ENCODE assay signal across 23 mouse cellular contexts in genomic region chr5:15558654-15559053, GRCm38 (mm10). TPM values are rescaled to one million over a fixed set of nuclear protein-coding genes. Genes with fewer than 3 reads are reported as not detected.
DNase-seq lines count a peak whose midpoint lies in the region; ATAC-seq and TF ChIP-seq lines count a peak whose summit lies in the region.
"Not testable (repeated sequence)": the region's sequence is repeated elsewhere in the genome, so short reads cannot be mapped to it uniquely, and the experiment has no call there.
"Had no signal": no experiment of that assay in that cellular context is flagged by ENCODE, and none has a peak within 500 bp of the region (broad histone marks: within the 10 kb centered on the region; RNA-seq: fewer than 3 reads in every experiment).

No protein-coding gene starts in this region.

- ATAC-seq in heart, postnatal 0 days (ENCODE audit: insufficient read depth, low read depth): peak; percentile 52; the same call in 1 of the 2 replicates
- ATAC-seq in kidney, embryonic 14.5 days (ENCODE audit: low FRiP score, low TSS enrichment): peak; percentile 54
- peak; percentile 92 for ATAC-seq in lung, embryonic 14.5 days (ENCODE audit: insufficient read depth)
- peak; percentile 77 for ATAC-seq in lung, embryonic 16.5 days (ENCODE audit: low read depth)

- not testable (repeated sequence) for H3K27me3 ChIP-seq in heart, postnatal 0 days (ENCODE audit: control insufficient read depth, insufficient read depth, low read length); kidney, embryonic 14.5 days (ENCODE audit: control insufficient read depth, insufficient read depth, low read length); lung, embryonic 14.5 days (ENCODE audit: insufficient read depth, low read length); lung, embryonic 16.5 days (ENCODE audit: control insufficient read depth, insufficient read depth, low read depth, low read length)

- not testable (repeated sequence) for H3K4me2 ChIP-seq in heart, postnatal 0 days (ENCODE audit: low read depth, low read length); kidney, embryonic 14.5 days (replicated peaks; ENCODE audit: low read depth, low read length); lung, embryonic 14.5 days; lung, embryonic 16.5 days (ENCODE audit: low read depth, low read length)

- not testable (repeated sequence) for H3K36me3 ChIP-seq in heart, postnatal 0 days (replicated peaks; ENCODE audit: control insufficient read depth, insufficient read depth, low read length); kidney, embryonic 14.5 days (ENCODE audit: control insufficient read depth, insufficient read depth, low read length); lung, embryonic 14.5 days (ENCODE audit: insufficient read depth); lung, embryonic 16.5 days (ENCODE audit: control insufficient read depth, insufficient read depth, low read length)

- H3K9ac ChIP-seq in heart, postnatal 0 days (replicated peaks; ENCODE audit: low read depth, low read length); kidney, embryonic 14.5 days (ENCODE audit: low read depth, low read length); lung, embryonic 14.5 days; lung, embryonic 16.5 days (ENCODE audit: low read length): not testable (repeated sequence)

- not testable (repeated sequence) for H3K4me3 ChIP-seq in heart, postnatal 0 days (ENCODE audit: low read depth, low read length); kidney, embryonic 14.5 days (ENCODE audit: low read length); lung, embryonic 14.5 days (ENCODE audit: low read depth, low read length); lung, embryonic 16.5 days (ENCODE audit: low read length)

- not testable (repeated sequence) for TF ChIP-seq CTCF in heart, postnatal 0 days (IDR thresholded peaks at IDR 0.05; ENCODE audit: low read depth); lung, embryonic 14.5 days (IDR thresholded peaks at IDR 0.05; ENCODE audit: low read depth)

- not testable (repeated sequence) for H3K4me1 ChIP-seq in heart, postnatal 0 days (ENCODE audit: control insufficient read depth, insufficient read depth); kidney, embryonic 14.5 days (ENCODE audit: control insufficient read depth, insufficient read depth, low read length); lung, embryonic 14.5 days (ENCODE audit: insufficient read depth); lung, embryonic 16.5 days (replicated peaks; ENCODE audit: control insufficient read depth, insufficient read depth, low read length)

- not testable (repeated sequence) for H3K27ac ChIP-seq in heart, postnatal 0 days (ENCODE audit: low read depth); kidney, embryonic 14.5 days (ENCODE audit: low read depth, low read length); lung, embryonic 14.5 days (ENCODE audit: low read depth); lung, embryonic 16.5 days (ENCODE audit: low read length)

- WGBS in heart, postnatal 0 days: 45% methylated on average over 1 of the region's 1 CpGs
- 67% methylated on average over 1 of the region's 1 CpGs for WGBS in kidney, embryonic 14.5 days
- 40% methylated on average over 1 of the region's 1 CpGs for WGBS in lung, embryonic 14.5 days
- 37% methylated on average over 1 of the region's 1 CpGs for WGBS in lung, embryonic 16.5 days

- not testable (repeated sequence) for H3K9me3 ChIP-seq in heart, postnatal 0 days (replicated peaks; ENCODE audit: control insufficient read depth, low read length); kidney, embryonic 14.5 days (ENCODE audit: control insufficient read depth, low read length); lung, embryonic 14.5 days (ENCODE audit: low read depth, low read length); lung, embryonic 16.5 days (ENCODE audit: control insufficient read depth, low read length)

- DNase-seq in heart, postnatal 0 days (ENCODE audit: low spot score): peak; percentile 8
- peak; percentile 85 for DNase-seq in lung, embryonic 14.5 days
- DNase-seq in lung, postnatal 10 days: peak; percentile 28
- DNase-seq in lung, postnatal 25 days (ENCODE audit: low spot score): peak; percentile 4

- not testable (repeated sequence) for TF ChIP-seq EP300 in heart, postnatal 0 days (IDR thresholded peaks at IDR 0.05; ENCODE audit: low read depth)

RNA-seq across cellular contexts. Expression of gene Gm21083, which starts 18.5 kb away (rescaled TPM):
- 0.23 TPM in 1 of 2 replicates, not detected in the other for total RNA-seq in heart, postnatal 0 days (2014; rRNA removed; ENCODE audit: low replicate concordance)
- 0.12 TPM in 1 of 2 replicates, not detected in the other for polyA plus RNA-seq in heart, postnatal 0 days (2015; fragmentation: Nextera tagmentation; extraction: Ambion mirVana)
- polyA plus RNA-seq in kidney, embryonic 14.5 days (2014; fragmentation: Nextera tagmentation; extraction: Ambion mirVana): not detected in 2 replicates
- not detected in 2 replicates for polyA plus RNA-seq in lung, embryonic 14.5 days (2014; fragmentation: Nextera tagmentation; extraction: Ambion mirVana)
- not detected in 2 replicates for polyA plus RNA-seq in lung, embryonic 16.5 days (2015; fragmentation: Nextera tagmentation; extraction: Ambion mirVana)
- total RNA-seq: adrenal gland, adult 18-20 months; adrenal gland, adult 8-10 months; adrenal gland, postnatal 14 days; adrenal gland, postnatal 36 days; CH12.LX; G1E had no signal
- polyA plus RNA-seq: activated CD4-positive, CD25-positive, alpha-beta regulatory T cell, adult 4 months; CD4-positive, CD25-positive, alpha-beta regulatory T cell, adult 4 months; cerebellum, adult 2 months; cortical plate, adult 2 months; embryonic facial prominence, embryonic 10.5 days; embryonic facial prominence, embryonic 12.5 days; embryonic facial prominence, embryonic 14.5 days; forebrain, embryonic 11.5 days; forebrain, embryonic 13.5 days; forebrain, embryonic 15.5 days; G1E; Patski had no signal

RNA-seq across cellular contexts. Expression of gene Gm21190, which starts 29.6 kb away (rescaled TPM):
- total RNA-seq in heart, postnatal 0 days (2014; rRNA removed; ENCODE audit: low replicate concordance): not detected in 2 replicates
- polyA plus RNA-seq in heart, postnatal 0 days (2015; fragmentation: Nextera tagmentation; extraction: Ambion mirVana): 0.10 TPM in 1 of 2 replicates, not detected in the other
- not detected in 2 replicates for polyA plus RNA-seq in kidney, embryonic 14.5 days (2014; fragmentation: Nextera tagmentation; extraction: Ambion mirVana)
- polyA plus RNA-seq in lung, embryonic 14.5 days (2014; fragmentation: Nextera tagmentation; extraction: Ambion mirVana): not detected in 2 replicates
- polyA plus RNA-seq in lung, embryonic 16.5 days (2015; fragmentation: Nextera tagmentation; extraction: Ambion mirVana): not detected in 2 replicates
- total RNA-seq: adrenal gland, adult 18-20 months; adrenal gland, adult 8-10 months; adrenal gland, postnatal 14 days; adrenal gland, postnatal 36 days; CH12.LX had no signal
- polyA plus RNA-seq: activated CD4-positive, CD25-positive, alpha-beta regulatory T cell, adult 4 months; CD4-positive, CD25-positive, alpha-beta regulatory T cell, adult 4 months; cerebellum, adult 2 months; cortical plate, adult 2 months; embryonic facial prominence, embryonic 10.5 days; embryonic facial prominence, embryonic 12.5 days; embryonic facial prominence, embryonic 14.5 days; forebrain, embryonic 11.5 days; forebrain, embryonic 13.5 days; forebrain, embryonic 15.5 days; G1E; Patski had no signal

Comparison
In these comparisons a context has a peak if more than half of its experiments do, and no peak if none do; other contexts are left out.
1. DNase-seq: peak in every context shown above with its lines; median percentile 85 in lung, embryonic 14.5 days; 28 in lung, postnatal 10 days; 8 in heart, postnatal 0 days; 4 in lung, postnatal 25 days.